Mouse (Mus musculus): ENCODE results near the gene Cnn3. TPM values are rescaled to one million over a fixed set of nuclear protein-coding genes. Genes with fewer than 3 reads are reported as not detected.

The Cnn3 gene
- polyA plus RNA-seq, 1 experiment from 2014 or later: 1,127 TPM

- Histone ChIP-seq H3K4me1 (replicated peaks; ENCODE audit: control insufficient read depth, insufficient read depth, low read length) (no peaks in the 10 kb centered on the region), H3K4me3 (ENCODE audit: low read depth, low read length) (no peak overlapping the region), H3K9me3 (ENCODE audit: control insufficient read depth, low read length) (no peaks in the 10 kb centered on the region), H3K27ac (ENCODE audit: low read depth, low read length) (no peak overlapping the region), H3K9ac (ENCODE audit: low read depth, low read length) (no peak overlapping the region), H3K27me3 (ENCODE audit: control insufficient read depth, insufficient read depth, low read length) (no peaks in the 10 kb centered on the region), H3K36me3 (ENCODE audit: control insufficient read depth, insufficient read depth, low read length) (no peaks in the 10 kb centered on the region), H3K4me2 (replicated peaks; ENCODE audit: low read depth, low read length) (no peak overlapping the region)
- ATAC-seq (ENCODE audit: low FRiP score) (no peak), DNase-seq (ENCODE audit: low spot score) (no peak)
- WGBS: 90% methylated on average over 7 of the region's 7 CpGs
Observed at GRCm38 (mm10) chr3:121506756-121507155, 80.5 kb downstream of the Cnn3 start.

DNA sequence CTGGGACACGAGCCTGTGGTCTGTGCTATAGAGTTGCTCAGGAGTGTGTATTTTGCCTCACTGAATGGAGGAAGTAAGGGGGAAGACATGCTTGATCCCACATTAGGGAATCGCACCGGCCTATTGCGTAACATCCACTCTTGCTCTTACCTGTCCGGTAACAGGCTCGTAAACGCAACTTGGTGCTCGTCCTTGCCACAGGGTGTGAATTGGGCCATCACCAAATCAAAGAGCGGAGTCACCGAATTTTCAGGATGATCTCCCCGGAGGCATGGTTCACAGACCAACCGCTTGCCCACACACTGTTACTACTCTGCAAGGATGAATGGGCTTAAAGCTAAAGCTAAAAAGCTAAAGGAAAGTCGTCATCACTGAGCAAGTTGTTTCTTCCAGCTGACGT is 81.4 kb downstream of the Cnn3 start:
- no peak for DNase-seq (ENCODE audit: low spot score)
- H3K9ac ChIP-seq (ENCODE audit: low read depth, low read length): no peak overlapping the region
- H3K27me3 ChIP-seq (ENCODE audit: control insufficient read depth, insufficient read depth, low read length): no peaks in the 10 kb centered on the region
- WGBS: 96% methylated on average over 14 of the region's 14 CpGs
- H3K4me1 ChIP-seq (replicated peaks; ENCODE audit: control insufficient read depth, insufficient read depth, low read length): no peaks in the 10 kb centered on the region
- H3K36me3 ChIP-seq (ENCODE audit: control insufficient read depth, insufficient read depth, low read length): no peaks in the 10 kb centered on the region
- no peak for ATAC-seq (ENCODE audit: low FRiP score)
- no peaks in the 10 kb centered on the region for H3K9me3 ChIP-seq (ENCODE audit: control insufficient read depth, low read length)
- H3K27ac ChIP-seq (ENCODE audit: low read depth, low read length): no peak overlapping the region
- H3K4me3 ChIP-seq (ENCODE audit: low read depth, low read length): no peak overlapping the region
- no peak overlapping the region for H3K4me2 ChIP-seq (replicated peaks; ENCODE audit: low read depth, low read length)

Other genes with a start within 250 kb of the Cnn3 start
- 0.65 and 1.0 TPM in 2 replicates for gene Tmem56, start 143.4 kb upstream of the Cnn3 start, polyA plus RNA-seq (2014; fragmentation: Nextera tagmentation; extraction: Ambion mirVana)
- 39.0 and 41.8 TPM in 2 replicates for gene Alg14, start 134.7 kb upstream of the Cnn3 start, polyA plus RNA-seq (2014; fragmentation: Nextera tagmentation; extraction: Ambion mirVana)
- gene Slc44a3, start 105.9 kb downstream of the Cnn3 start, polyA plus RNA-seq (2014; fragmentation: Nextera tagmentation; extraction: Ambion mirVana): 0.86 and 1.6 TPM in 2 replicates
- gene 4930432M17Rik, start 244.3 kb downstream of the Cnn3 start, polyA plus RNA-seq (2014; fragmentation: Nextera tagmentation; extraction: Ambion mirVana): not detected in 2 replicates